Mouse (Mus musculus): Measurements from ENCODE around the gene Mcl1. TPM values are rescaled to one million over a fixed set of nuclear protein-coding genes. Genes with fewer than 3 reads are reported as not detected.

The Mcl1 gene
- polyA plus RNA-seq, 1 experiment from 2014 or later = 65.8 TPM

DNA sequence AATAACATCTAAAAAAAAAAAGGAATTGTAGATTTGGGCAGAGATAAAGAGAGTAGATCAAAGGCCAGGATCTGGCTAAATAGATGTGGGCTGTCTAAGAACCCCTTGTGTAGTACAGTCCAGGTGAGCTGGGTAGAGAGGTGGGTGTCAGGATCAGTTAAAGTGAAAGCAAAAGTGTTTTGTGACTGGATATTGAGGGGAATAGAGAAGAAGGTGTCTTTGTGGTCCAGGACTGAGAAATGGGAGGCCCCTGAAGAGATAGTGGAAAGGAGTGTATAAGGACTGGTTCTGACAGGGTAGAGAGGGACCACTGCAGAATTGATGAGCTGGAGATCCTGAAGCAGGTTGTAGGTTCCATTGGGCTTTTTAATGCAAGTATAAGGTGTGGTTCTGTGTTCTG is 51.4 kb downstream of the Mcl1 start:
- Histone ChIP-seq H3K9me3 (ENCODE audit: control insufficient read depth, low read length) (no peaks in the 10 kb centered on the region), H3K4me3 (ENCODE audit: low read depth, low read length) (no peak overlapping the region), H3K4me2 (ENCODE audit: low read depth, low read length) (no peak overlapping the region), H3K9ac (ENCODE audit: low read depth, low read length) (no peak overlapping the region), H3K27ac (replicated peaks; ENCODE audit: low read depth, low read length) (no peak overlapping the region), H3K36me3 (ENCODE audit: control insufficient read depth, insufficient read depth, low read length) (no peaks in the 10 kb centered on the region), H3K27me3 (replicated peaks; ENCODE audit: control insufficient read depth, insufficient read depth, low read length) (no peaks in the 10 kb centered on the region), H3K4me1 (ENCODE audit: control insufficient read depth, insufficient read depth, low read length) (no peaks in the 10 kb centered on the region)
- DNase-seq (ENCODE audit: low spot score) = no peak
- no peak for ATAC-seq (ENCODE audit: low read depth)

Other genes starting within 250 kb of the Mcl1 start
- gene Arnt, start 224.4 kb upstream of the Mcl1 start, polyA plus RNA-seq (2014; fragmentation: Nextera tagmentation; extraction: Ambion mirVana) = 32.5 and 38.1 TPM in 2 replicates
- gene Ctsk, start 159.5 kb upstream of the Mcl1 start, polyA plus RNA-seq (2014; fragmentation: Nextera tagmentation; extraction: Ambion mirVana) = 113 and 147 TPM in 2 replicates
- gene Ctss, start 132.0 kb upstream of the Mcl1 start, polyA plus RNA-seq (2014; fragmentation: Nextera tagmentation; extraction: Ambion mirVana) = 21.8 and 22.8 TPM in 2 replicates
- gene Hormad1, start 99.1 kb upstream of the Mcl1 start, polyA plus RNA-seq (2014; fragmentation: Nextera tagmentation; extraction: Ambion mirVana) = not detected in 2 replicates
- 27.9 and 33.3 TPM in 2 replicates for gene Golph3l, start 69.9 kb upstream of the Mcl1 start, polyA plus RNA-seq (2014; fragmentation: Nextera tagmentation; extraction: Ambion mirVana)
- 59.8 and 66.9 TPM in 2 replicates for gene Ensa, start 33.8 kb upstream of the Mcl1 start, polyA plus RNA-seq (2014; fragmentation: Nextera tagmentation; extraction: Ambion mirVana)
- 2.8 and 3.8 TPM in 2 replicates for gene Adamtsl4, start 29.1 kb downstream of the Mcl1 start, polyA plus RNA-seq (2014; fragmentation: Nextera tagmentation; extraction: Ambion mirVana)
- gene Ecm1, start 80.8 kb downstream of the Mcl1 start, polyA plus RNA-seq (2014; fragmentation: Nextera tagmentation; extraction: Ambion mirVana) = 12.8 and 16.8 TPM in 2 replicates
- gene Tars2, start 101.4 kb downstream of the Mcl1 start, polyA plus RNA-seq (2014; fragmentation: Nextera tagmentation; extraction: Ambion mirVana) = 40.1 and 44.5 TPM in 2 replicates
- 20.5 and 21.2 TPM in 2 replicates for gene Rprd2, start 160.1 kb downstream of the Mcl1 start, polyA plus RNA-seq (2014; fragmentation: Nextera tagmentation; extraction: Ambion mirVana)
- gene Prpf3, start 197.1 kb downstream of the Mcl1 start, polyA plus RNA-seq (2014; fragmentation: Nextera tagmentation; extraction: Ambion mirVana) = 41.9 and 46.0 TPM in 2 replicates
- gene Mrps21, start 212.7 kb downstream of the Mcl1 start, polyA plus RNA-seq (2014; fragmentation: Nextera tagmentation; extraction: Ambion mirVana) = 288 and 315 TPM in 2 replicates
- gene Ciart, start 223.5 kb downstream of the Mcl1 start, polyA plus RNA-seq (2014; fragmentation: Nextera tagmentation; extraction: Ambion mirVana) = 4.1 and 4.4 TPM in 2 replicates
- 19.3 and 20.1 TPM in 2 replicates for gene BC028528, start 233.2 kb downstream of the Mcl1 start, polyA plus RNA-seq (2014; fragmentation: Nextera tagmentation; extraction: Ambion mirVana)
- 36.6 and 39.5 TPM in 2 replicates for gene Aph1a, start 235.2 kb downstream of the Mcl1 start, polyA plus RNA-seq (2014; fragmentation: Nextera tagmentation; extraction: Ambion mirVana)
- 3.7 and 5.6 TPM in 2 replicates for gene Car14, start 245.9 kb downstream of the Mcl1 start, polyA plus RNA-seq (2014; fragmentation: Nextera tagmentation; extraction: Ambion mirVana)